Mouse (Mus musculus) CH12.LX (cell line): Measurements from ENCODE around the gene Hist1h1b.

Experiments
- BHLHE40 ChIP-seq: IDR thresholded peaks from 2 replicates; pipeline ENCODE4 v1.6.1; 2011; ENCODE audit warnings: mild to moderate bottlenecking, low read depth, low read length, improper control_type of control experiment
- CHD2 ChIP-seq: IDR thresholded peaks from 2 replicates; pipeline ENCODE4 v1.6.1; 2011; ENCODE audit warnings: low read length, improper control_type of control experiment
- CTCF ChIP-seq, 2 experiments: IDR thresholded peaks in 1 of 2; conservative IDR thresholded peaks in 1 of 2; 2 replicates each; pipeline ENCODE4 v1.5.1; 2011 to 2012; ENCODE audit warnings: low read depth in 2 of 2, low read length in 2 of 2, improper control_type of control experiment in 1 of 2, inconsistent platforms in 1 of 2, mild to moderate bottlenecking in 1 of 2, moderate library complexity in 1 of 2
- EP300 ChIP-seq: IDR thresholded peaks from 2 replicates; pipeline ENCODE4 v1.6.1; 2011; ENCODE audit warnings: low read length, improper control_type of control experiment
- ETS1 ChIP-seq: conservative IDR thresholded peaks from 2 replicates; pipeline ENCODE4 v1.6.1; 2012; ENCODE audit warnings: low read depth, mild to moderate bottlenecking, inconsistent platforms, low read length, improper control_type of control experiment, moderate library complexity
- IRF4 ChIP-seq: IDR thresholded peaks from 2 replicates; pipeline ENCODE4 v1.6.1; 2014; ENCODE audit warnings: low read depth, mild to moderate bottlenecking, inconsistent platforms, low read length, improper control_type of control experiment
- MAFK ChIP-seq: IDR thresholded peaks from 2 replicates; pipeline ENCODE4 v1.6.1; 2011; ENCODE audit warnings: low read length, improper control_type of control experiment; ENCODE audit not compliant: insufficient replicate concordance
- MYC ChIP-seq: IDR thresholded peaks from 2 replicates; pipeline ENCODE4 v1.6.1; 2011; ENCODE audit warnings: low read depth, mild to moderate bottlenecking, improper control_type of control experiment, low read length
- POLR2A ChIP-seq: IDR thresholded peaks from 2 replicates; pipeline ENCODE4 v1.6.1; 2011; ENCODE audit warnings: low read depth, mild to moderate bottlenecking, improper control_type of control experiment, low read length
- TCF12 ChIP-seq: IDR thresholded peaks from 2 replicates; pipeline ENCODE4 v1.6.1; 2014; ENCODE audit warnings: low read depth, mild to moderate bottlenecking, inconsistent platforms, low read length, improper control_type of control experiment
- USF2 ChIP-seq: conservative IDR thresholded peaks from 2 replicates; pipeline ENCODE4 v1.6.1; 2011; ENCODE audit warnings: low read depth, low read length, improper control_type of control experiment

- TF ChIP-seq CTCF (conservative IDR thresholded peaks at IDR 0.05 in 1 of 2, IDR thresholded peaks at IDR 0.05 in 1 of 2; ENCODE audit: low read depth in 2 of 2, low read length in 2 of 2), result no peak
- TF ChIP-seq POLR2A, result no peak
- no peak for TF ChIP-seq MAFK
- no peak for TF ChIP-seq USF2
- TF ChIP-seq IRF4, result no peak
- TF ChIP-seq CHD2, result no peak
- no peak for TF ChIP-seq EP300
- no peak for TF ChIP-seq BHLHE40
- TF ChIP-seq TCF12, result no peak
- no peak for TF ChIP-seq ETS1
- no peak for TF ChIP-seq MYC
Observed at GRCm38 (mm10) chr13:21789925-21790324, 9.5 kb upstream of the Hist1h1b start.
